In the genomic region with DNA sequence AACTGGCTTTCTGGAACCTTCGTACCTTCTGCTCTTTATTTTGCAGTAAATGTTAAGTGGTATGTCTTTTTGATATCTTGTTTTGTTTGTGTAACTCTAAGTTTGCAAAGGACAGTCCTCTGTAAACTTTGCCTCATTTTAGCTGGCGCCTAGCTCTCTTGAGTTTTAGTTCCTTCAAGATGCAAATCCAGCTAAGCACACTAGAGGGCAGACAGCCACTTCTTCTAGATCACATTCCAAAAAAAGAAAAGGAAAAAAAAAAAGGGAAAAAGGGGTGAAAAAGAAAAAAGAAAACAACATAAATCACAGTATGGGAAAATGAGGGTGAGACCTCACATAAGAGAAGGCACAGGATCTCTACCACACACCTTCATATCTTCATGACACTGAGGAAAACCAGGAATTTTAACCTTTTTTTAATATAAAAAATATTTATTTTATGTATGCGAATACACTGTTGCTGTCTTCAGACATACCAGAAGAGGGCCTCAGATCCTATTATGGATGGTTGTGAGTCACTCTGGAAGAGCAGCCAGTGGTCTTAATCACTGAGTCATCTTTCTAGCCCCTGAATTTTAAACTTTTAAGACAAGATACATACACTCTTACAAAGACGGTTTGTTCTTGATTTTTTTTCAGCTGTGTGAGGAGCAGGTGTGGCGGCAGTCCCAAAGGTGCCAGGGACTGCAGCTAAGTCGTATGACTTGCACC, we compare ENCODE assay signal across 8 mouse cellular contexts. TPM values are rescaled to one million over a fixed set of nuclear protein-coding genes. Genes with fewer than 3 reads are reported as not detected.
A peak's percentile ranks its signal among the peaks of the same experiment; 100 is the strongest.
DNase-seq lines count a peak whose midpoint lies in the region; ATAC-seq and TF ChIP-seq lines count a peak whose summit lies in the region.
"Had no signal": no experiment of that assay in that cellular context is flagged by ENCODE, and none has a peak within 500 bp of the region (broad histone marks: within the 10 kb centered on the region; RNA-seq: fewer than 3 reads in every experiment).

No protein-coding gene starts in this region.

- TF ChIP-seq CTCF in G1E (IDR thresholded peaks at IDR 0.05; ENCODE audit: low read depth, low read length) = 0 out of 2 replicates have a peak, but pooled peaks have one; percentile 17
- peak; percentile 57; the same call in 1 of the 2 replicates for TF ChIP-seq CTCF in brain, embryonic 14.5 days (IDR thresholded peaks at IDR 0.05; ENCODE audit: borderline replicate concordance, extremely low read depth, insufficient read depth, insufficient read length)

- no peaks in the 10 kb centered on the region for H3K36me3 ChIP-seq in G1E (replicated peaks)
- H3K36me3 ChIP-seq: limb, embryonic 13.5 days had no signal

- H3K4me3 ChIP-seq in G1E (ENCODE audit: low read depth, low read length) = no peak overlapping the region
- H3K4me3 ChIP-seq: limb, embryonic 13.5 days had no signal

- ATAC-seq in G1E (ENCODE audit: extremely low read depth, insufficient number of reproducible peaks, low FRiP score, poor library complexity, severe bottlenecking) = no peak

- H3K27me3 ChIP-seq in G1E (ENCODE audit: insufficient read depth, low read length) = peaks cover 4% of the 10 kb centered on the region; the same call in 1 of the 2 replicates
- H3K27me3 ChIP-seq: limb, embryonic 13.5 days had no signal

- no peak for TF ChIP-seq POLR2A in brain, embryonic 14.5 days (IDR thresholded peaks at IDR 0.05; ENCODE audit: borderline replicate concordance, extremely low read depth, insufficient read depth, insufficient read length, poor library complexity, severe bottlenecking)

- no peaks in the 10 kb centered on the region for H3K9me3 ChIP-seq in G1E (replicated peaks)
- H3K9me3 ChIP-seq: limb, embryonic 13.5 days had no signal

- intact Hi-C loops in heart, postnatal 14 days (cut with DNase I) = loop anchor here (1.0 kb wide), 1 partner anchor 57 kb away; no protein-coding TSS in a partner anchor

- peak; percentile 26 to 68 for DNase-seq in left cerebral cortex, adult 18-20 months (ENCODE audit: low spot score in 2 of 2)
- no peak for DNase-seq in left cerebral cortex, adult 11 months (ENCODE audit: low spot score)
- DNase-seq in G1E (ENCODE audit: low spot score) = no peak
- peak; percentile 81 for DNase-seq in brain, embryonic 14.5 days (ENCODE audit: low read depth)
- DNase-seq in heart, postnatal 14 days = peak; percentile 38 to 64
- DNase-seq in lung, postnatal 10 days = peak; percentile 82
- DNase-seq in thymus, postnatal 25 days = peak; percentile 35

- H3K4me1 ChIP-seq in G1E (ENCODE audit: insufficient read depth, low read depth, low read length) = peaks cover 41% of the 10 kb centered on the region

RNA-seq across cellular contexts. Expression of a gene that starts 32.9 kb away (rescaled TPM):
- 10 to 100 TPM; 40.9 to 45.3 TPM for total RNA-seq in left cerebral cortex, adult 18-20 months (2021)
- 215 and 240 TPM in 2 replicates for total RNA-seq in G1E (2014; fragmentation: Nextera tagmentation)
- 277 and 315 TPM in 2 replicates for total RNA-seq in G1E (2017)
- 47.6 and 53.8 TPM in 2 replicates for polyA plus RNA-seq in G1E (2012)
- 58.8 and 74.0 TPM in 2 replicates for polyA plus RNA-seq in brain, embryonic 14.5 days (2012; rRNA removed)
- total RNA-seq in heart, postnatal 14 days (2021) = 100 to 1,000 TPM; 467 to 472 TPM

Comparison
In these comparisons a context has a peak if more than half of its experiments do, and no peak if none do; other contexts are left out.
1. DNase-seq: peak in left cerebral cortex, adult 18-20 months (2 of 2), brain, embryonic 14.5 days (single experiment), heart, postnatal 14 days (2 of 2), lung, postnatal 10 days (single experiment) and thymus, postnatal 25 days (single experiment); none in left cerebral cortex, adult 11 months (single experiment) and G1E (single experiment).
2. RNA of a gene that starts 32.9 kb away (total RNA-seq): 467 to 472 TPM in heart, postnatal 14 days and 215 to 315 TPM in G1E; 40.9 to 45.3 TPM in left cerebral cortex, adult 18-20 months; every median in the first group is over 4 times any median in the second.